Mouse (Mus musculus): ENCODE data around the gene Znrf2.

GRCm38 (mm10) chr6:54781881-54782280 is 34.8 kb upstream of the Znrf2 start:
- TF ChIP-seq CTCF (IDR thresholded peaks at IDR 0.05; ENCODE audit: control insufficient read depth, insufficient read depth, insufficient read length) (no peak), MAX (IDR thresholded peaks at IDR 0.05) (no peak), CEBPB (IDR thresholded peaks at IDR 0.05; ENCODE audit: low read depth) (no peak), MYOG (IDR thresholded peaks at IDR 0.05; ENCODE audit: control insufficient read depth, extremely low read depth, insufficient read length) (no peak), MYOD1 (IDR thresholded peaks at IDR 0.05; ENCODE audit: control insufficient read depth, insufficient read length, low read depth) (no peak), FOSL1 (IDR thresholded peaks at IDR 0.05; ENCODE audit: insufficient read depth, low read length, poor library complexity, severe bottlenecking) (no peak)
